Mouse (Mus musculus): Measurements from ENCODE around the gene Trhde. TPM values are rescaled to one million over a fixed set of nuclear protein-coding genes. Genes with fewer than 3 reads are reported as not detected.

Trhde gene
- polyA plus RNA-seq (2012; rRNA removed): 0.14 and 0.19 TPM in 2 replicates

GRCm38 (mm10) chr10:114802161-114802651, at the start of gene Trhde:
Gene Trhde (minus strand): TSS chr10:114802307.
- no peak for DNase-seq
- H3K4me3 ChIP-seq (ENCODE audit: insufficient read depth, low read depth, low read length): no peak within 1 kb of the TSS
- H3K4me1 ChIP-seq (ENCODE audit: control insufficient read depth, insufficient read depth, low read length): no peaks in the 10 kb centered on the region
- H3K27ac ChIP-seq (ENCODE audit: insufficient read depth, low read depth, low read length): no peak within 1 kb of the TSS
- H3K36me3 ChIP-seq (ENCODE audit: control insufficient read depth, insufficient read depth, low read length): no peaks in the 10 kb centered on the region
- 1% methylated on average over 30 of the region's 30 CpGs for WGBS
- H3K27me3 ChIP-seq (replicated peaks; ENCODE audit: control insufficient read depth, insufficient read depth, low read length): peaks cover 4% of the 10 kb centered on the region; the same call in 1 of the 2 replicates
- TF ChIP-seq POLR2A (IDR thresholded peaks at IDR 0.05; ENCODE audit: low read depth, low read length) (no peak), CTCF (conservative IDR thresholded peaks at IDR 0.05; ENCODE audit: insufficient read depth, insufficient read length, low read depth, low read length) (no peak)

GRCm38 (mm10) chr10:114841966-114842365, 39.9 kb upstream of the Trhde start:
- Histone ChIP-seq H3K4me3 (ENCODE audit: insufficient read depth, low read depth, low read length) (no peak overlapping the region), H3K4me1 (ENCODE audit: control insufficient read depth, insufficient read depth, low read length) (no peaks in the 10 kb centered on the region), H3K27ac (ENCODE audit: insufficient read depth, low read depth, low read length) (no peak overlapping the region), H3K27me3 (replicated peaks; ENCODE audit: control insufficient read depth, insufficient read depth, low read length) (no peaks in the 10 kb centered on the region; the same call in 1 of the 2 replicates), H3K36me3 (ENCODE audit: control insufficient read depth, insufficient read depth, low read length) (no peaks in the 10 kb centered on the region)
- WGBS: 83% methylated on average over 12 of the region's 12 CpGs
- TF ChIP-seq CTCF (conservative IDR thresholded peaks at IDR 0.05; ENCODE audit: insufficient read depth, insufficient read length, low read depth, low read length) (no peak), POLR2A (IDR thresholded peaks at IDR 0.05; ENCODE audit: low read depth, low read length) (no peak)
- DNase-seq: no peak

- TF ChIP-seq CTCF (conservative IDR thresholded peaks at IDR 0.05; ENCODE audit: insufficient read depth, insufficient read length, low read depth, low read length): no peak
- DNase-seq: no peak
- 39% methylated on average over 5 of the region's 5 CpGs for WGBS
- no peak overlapping the region for H3K27ac ChIP-seq (ENCODE audit: insufficient read depth, low read depth, low read length)
- H3K27me3 ChIP-seq (replicated peaks; ENCODE audit: control insufficient read depth, insufficient read depth, low read length): no peaks in the 10 kb centered on the region; the same call in 1 of the 2 replicates
- no peaks in the 10 kb centered on the region for H3K4me1 ChIP-seq (ENCODE audit: control insufficient read depth, insufficient read depth, low read length)
- H3K36me3 ChIP-seq (ENCODE audit: control insufficient read depth, insufficient read depth, low read length): no peaks in the 10 kb centered on the region
- no peak overlapping the region for H3K4me3 ChIP-seq (ENCODE audit: insufficient read depth, low read depth, low read length)
These were observed 39.3 kb upstream of the Trhde start for GRCm38 (mm10) chr10:114841440-114841839.

DNA sequence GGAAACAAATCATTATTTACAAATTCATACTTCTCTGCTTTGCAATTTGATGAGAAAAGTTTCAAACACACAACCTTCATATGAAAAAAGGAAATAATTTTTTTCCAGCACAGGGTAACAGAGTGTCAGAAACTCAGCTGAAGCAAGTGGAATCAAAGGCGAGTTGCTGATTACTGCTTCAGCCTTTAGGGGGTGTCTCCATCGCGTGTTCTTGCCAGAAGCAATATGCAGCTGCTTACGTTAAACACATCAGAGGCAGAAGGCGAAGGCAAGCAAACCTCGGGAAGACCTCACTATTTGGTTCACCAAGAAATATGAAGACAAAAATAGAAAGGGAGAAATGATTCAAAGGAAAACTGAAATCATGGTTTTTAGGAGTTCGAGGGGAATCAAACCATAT, 29.2 kb upstream of the Trhde start:
- TF ChIP-seq CTCF (conservative IDR thresholded peaks at IDR 0.05; ENCODE audit: insufficient read depth, insufficient read length, low read depth, low read length) (no peak), POLR2A (IDR thresholded peaks at IDR 0.05; ENCODE audit: low read depth, low read length) (no peak)
- DNase-seq: no peak
- H3K4me1 ChIP-seq (ENCODE audit: control insufficient read depth, insufficient read depth, low read length): no peaks in the 10 kb centered on the region
- H3K27ac ChIP-seq (ENCODE audit: insufficient read depth, low read depth, low read length): no peak overlapping the region
- H3K36me3 ChIP-seq (ENCODE audit: control insufficient read depth, insufficient read depth, low read length): no peaks in the 10 kb centered on the region
- WGBS: 47% methylated on average over 7 of the region's 7 CpGs
- H3K4me3 ChIP-seq (ENCODE audit: insufficient read depth, low read depth, low read length): no peak overlapping the region
- H3K27me3 ChIP-seq (replicated peaks; ENCODE audit: control insufficient read depth, insufficient read depth, low read length): no peaks in the 10 kb centered on the region

DNA sequence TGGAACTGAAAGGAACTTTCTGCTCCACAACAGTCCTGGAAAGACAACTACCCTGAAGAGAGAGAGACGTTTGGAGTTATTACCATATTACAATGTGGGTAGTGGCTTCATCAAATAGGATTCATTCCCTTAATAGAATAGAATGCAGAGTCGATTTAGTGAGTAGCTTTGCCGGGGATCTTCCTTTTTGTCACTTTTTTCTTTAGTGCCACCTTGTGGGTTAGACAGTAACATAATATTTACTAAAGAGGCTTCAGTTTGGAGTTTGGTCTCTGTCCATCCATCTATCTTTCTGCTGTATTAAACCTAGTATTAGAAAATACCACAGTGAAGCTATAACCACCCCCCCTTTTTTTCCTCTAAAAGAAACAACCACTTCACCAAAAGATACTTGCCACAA, 6.7 kb upstream of the Trhde start:
- 31% methylated on average over 3 of the region's 3 CpGs for WGBS
- no peak overlapping the region for H3K4me3 ChIP-seq (ENCODE audit: insufficient read depth, low read depth, low read length)

GRCm38 (mm10) chr10:114805884-114806283, 3.8 kb upstream of the Trhde start:
- H3K27ac ChIP-seq (ENCODE audit: insufficient read depth, low read depth, low read length): no peak overlapping the region
- no peak for DNase-seq
- no peak overlapping the region for H3K4me3 ChIP-seq (ENCODE audit: insufficient read depth, low read depth, low read length)
- TF ChIP-seq POLR2A (IDR thresholded peaks at IDR 0.05; ENCODE audit: low read depth, low read length): no peak
- TF ChIP-seq CTCF (conservative IDR thresholded peaks at IDR 0.05; ENCODE audit: insufficient read depth, insufficient read length, low read depth, low read length): peak; percentile 29; the same call in 1 of the 2 replicates
- no peaks in the 10 kb centered on the region for H3K4me1 ChIP-seq (ENCODE audit: control insufficient read depth, insufficient read depth, low read length)
- peaks cover 4% of the 10 kb centered on the region; the same call in 1 of the 2 replicates for H3K27me3 ChIP-seq (replicated peaks; ENCODE audit: control insufficient read depth, insufficient read depth, low read length)
- no peaks in the 10 kb centered on the region for H3K36me3 ChIP-seq (ENCODE audit: control insufficient read depth, insufficient read depth, low read length)
- WGBS: 39% methylated on average over 3 of the region's 3 CpGs

More for the DNA sequence above, 6.7 kb upstream of the Trhde start:
- TF ChIP-seq POLR2A (IDR thresholded peaks at IDR 0.05; ENCODE audit: low read depth, low read length): no peak
- no peak for TF ChIP-seq CTCF (conservative IDR thresholded peaks at IDR 0.05; ENCODE audit: insufficient read depth, insufficient read length, low read depth, low read length)
- Histone ChIP-seq H3K36me3 (ENCODE audit: control insufficient read depth, insufficient read depth, low read length) (no peaks in the 10 kb centered on the region), H3K27me3 (replicated peaks; ENCODE audit: control insufficient read depth, insufficient read depth, low read length) (no peaks in the 10 kb centered on the region), H3K27ac (ENCODE audit: insufficient read depth, low read depth, low read length) (no peak overlapping the region), H3K4me1 (ENCODE audit: control insufficient read depth, insufficient read depth, low read length) (no peaks in the 10 kb centered on the region)
- no peak for DNase-seq

DNA sequence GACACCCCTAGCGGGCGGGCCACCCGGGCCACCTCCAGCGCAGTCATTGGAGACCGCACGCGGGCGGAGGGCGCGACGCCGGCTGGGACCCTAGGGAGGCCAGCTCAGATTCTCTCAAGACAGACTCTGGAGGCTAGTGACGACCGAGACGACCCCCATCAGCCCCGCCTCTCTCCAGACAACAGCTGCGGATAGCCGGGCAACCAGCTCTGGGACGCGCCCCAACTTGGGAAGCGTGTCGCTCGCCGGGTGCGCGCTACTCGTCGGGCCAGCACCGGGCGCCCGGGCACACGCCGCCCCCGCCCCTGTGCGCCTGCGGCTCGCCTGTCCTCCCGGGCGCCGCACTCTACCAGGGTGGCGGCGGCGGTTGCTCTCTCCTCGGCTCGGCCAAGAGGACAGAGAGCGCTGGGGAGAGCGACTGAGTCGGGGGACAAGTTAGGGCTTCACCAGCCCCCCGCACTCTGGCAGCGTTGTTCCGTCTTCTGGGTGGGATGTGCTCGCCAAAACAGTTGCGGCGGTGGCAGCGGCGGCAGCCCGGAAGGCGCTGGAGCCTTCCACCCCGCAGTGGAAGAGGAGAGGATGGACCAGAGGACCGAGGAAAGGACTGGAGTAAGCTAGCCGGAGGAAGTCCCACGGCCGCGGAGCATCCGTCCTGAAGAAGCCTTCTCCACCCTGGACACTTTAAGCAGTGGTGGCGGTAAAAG, 498 bp downstream of the Trhde start:
- Histone ChIP-seq H3K27ac (ENCODE audit: insufficient read depth, low read depth, low read length) (no peak overlapping the region), H3K27me3 (replicated peaks; ENCODE audit: control insufficient read depth, insufficient read depth, low read length) (peaks cover 4% of the 10 kb centered on the region; the same call in 1 of the 2 replicates), H3K4me3 (ENCODE audit: insufficient read depth, low read depth, low read length) (no peak overlapping the region), H3K4me1 (ENCODE audit: control insufficient read depth, insufficient read depth, low read length) (no peaks in the 10 kb centered on the region), H3K36me3 (ENCODE audit: control insufficient read depth, insufficient read depth, low read length) (no peaks in the 10 kb centered on the region)
- no peak for TF ChIP-seq CTCF (conservative IDR thresholded peaks at IDR 0.05; ENCODE audit: insufficient read depth, insufficient read length, low read depth, low read length)
- TF ChIP-seq POLR2A (IDR thresholded peaks at IDR 0.05; ENCODE audit: low read depth, low read length): no peak
- 1% methylated on average over 66 of the region's 66 CpGs for WGBS
- no peak for DNase-seq

Measured in kidney, adult 2 months (tissue).